Mouse (Mus musculus): ENCODE data around the gene Fap.

The Fap gene

DNA sequence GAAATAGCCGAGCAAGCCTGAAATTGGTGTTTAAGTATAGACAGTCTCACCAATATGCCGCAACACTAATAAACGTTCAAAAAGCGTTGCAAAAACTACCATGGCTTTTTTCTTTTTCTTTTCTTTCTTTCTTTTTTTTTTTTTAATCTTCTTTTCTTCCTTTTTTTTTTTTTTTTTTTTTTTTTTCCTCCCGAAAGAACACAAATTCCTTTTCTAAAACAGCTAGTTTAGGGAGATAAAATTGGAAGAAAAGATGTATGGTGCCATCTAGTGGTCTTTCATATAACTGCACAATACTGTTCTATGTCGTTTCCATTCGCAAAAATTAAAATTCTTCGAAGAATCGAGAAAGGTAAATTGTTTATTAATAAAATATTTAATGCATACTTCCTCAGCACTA is 115.8 kb downstream of the Fap start:
- no peak for DNase-seq

DNA sequence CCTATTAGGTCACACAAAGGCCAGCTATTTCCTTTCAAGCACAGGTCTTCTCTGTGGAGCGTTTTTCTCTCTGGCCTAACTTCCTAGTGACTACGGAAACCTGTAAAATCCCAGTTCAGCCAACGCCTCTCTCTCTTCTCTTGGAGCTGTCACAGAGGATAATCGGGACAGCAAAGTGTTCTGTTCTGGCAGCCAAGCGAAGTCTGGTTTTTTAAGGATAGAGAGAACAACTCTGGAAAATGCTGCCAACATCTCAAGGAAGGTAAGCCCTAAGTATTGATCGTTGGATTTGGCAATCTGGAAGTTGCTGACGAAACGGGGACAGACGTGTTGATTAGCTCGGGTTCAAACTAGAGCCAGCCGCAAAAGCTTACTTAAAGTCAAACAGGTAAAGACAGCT is 118.9 kb downstream of the Fap start:
- peak; percentile 26 for DNase-seq

DNA sequence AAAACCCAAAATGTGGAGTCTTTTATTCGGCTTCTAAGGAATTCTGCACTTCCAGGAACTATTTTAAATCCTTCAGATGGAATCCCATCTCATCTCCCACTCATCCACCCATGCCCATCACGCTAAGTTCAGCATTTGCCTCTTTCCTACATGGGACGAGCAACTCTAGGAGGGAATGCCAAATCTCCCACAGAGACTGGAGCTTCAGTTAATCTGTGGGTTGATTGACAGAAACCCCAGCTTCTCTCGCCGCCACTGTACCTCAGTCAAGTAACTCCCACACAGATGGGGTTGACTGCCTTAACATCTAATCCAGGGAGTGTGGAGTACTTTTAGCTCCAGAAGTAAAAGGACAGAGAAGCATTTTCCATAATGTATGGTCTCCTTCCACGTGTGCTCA is 119.8 kb downstream of the Fap start:
- DNase-seq = peak; percentile 75
